ENCODE assay signal across 13 mouse cellular contexts in the genomic region with DNA sequence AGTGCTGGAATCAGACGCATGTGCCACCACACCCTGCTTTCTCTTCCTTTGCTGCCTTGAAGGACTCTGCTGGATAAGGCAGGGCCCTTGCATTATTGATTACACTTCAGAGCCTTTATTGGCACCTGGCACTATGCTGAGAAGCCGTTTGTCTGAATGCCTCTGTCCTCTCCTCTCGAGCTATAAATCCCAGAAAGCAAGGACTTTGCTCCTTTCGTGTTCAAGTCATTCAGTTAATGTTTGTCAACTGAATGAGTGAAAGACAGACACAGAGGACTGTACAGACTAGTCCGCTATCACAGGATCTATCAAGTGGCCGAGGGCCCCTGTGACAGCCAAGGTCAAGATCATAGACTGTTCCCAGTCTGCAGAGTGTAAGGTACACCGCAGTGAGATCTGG.
DNase-seq lines count a peak whose midpoint lies in the region; ATAC-seq and TF ChIP-seq lines count a peak whose summit lies in the region.
"Had no signal": no experiment of that assay in that cellular context is flagged by ENCODE, and none has a peak within 500 bp of the region (broad histone marks: within the 10 kb centered on the region; RNA-seq: fewer than 3 reads in every experiment).

No protein-coding gene starts in this region.

- no peaks in the 10 kb centered on the region; the same call in 1 of the 2 replicates for H3K36me3 ChIP-seq in heart, adult 2 months (ENCODE audit: control insufficient read depth, insufficient read depth, low read length)
- no peaks in the 10 kb centered on the region for H3K36me3 ChIP-seq in heart, embryonic 11.5 days (ENCODE audit: control insufficient read depth, insufficient read depth, low read length)
- H3K36me3 ChIP-seq in neural tube, embryonic 15.5 days: no peaks in the 10 kb centered on the region
- H3K36me3 ChIP-seq: embryonic facial prominence, embryonic 15.5 days; limb, embryonic 13.5 days had no signal

- peak overlapping the region; percentile 24; the same call in 1 of the 2 replicates for H3K27ac ChIP-seq in heart, adult 2 months
- no peak overlapping the region for H3K27ac ChIP-seq in heart, embryonic 11.5 days (ENCODE audit: low read depth, low read length)
- peak overlapping the region; percentile 41; the same call in 1 of the 2 replicates for H3K27ac ChIP-seq in neural tube, embryonic 15.5 days (replicated peaks)

- no peak overlapping the region for H3K4me2 ChIP-seq in heart, embryonic 11.5 days
- no peak overlapping the region for H3K4me2 ChIP-seq in neural tube, embryonic 15.5 days
- H3K4me2 ChIP-seq: embryonic facial prominence, embryonic 15.5 days; limb, embryonic 13.5 days had no signal

- no peak overlapping the region for H3K9ac ChIP-seq in heart, adult 2 months (ENCODE audit: low read depth, low read length)
- H3K9ac ChIP-seq in heart, embryonic 11.5 days (ENCODE audit: low read depth, low read length): no peak overlapping the region
- H3K9ac ChIP-seq in neural tube, embryonic 15.5 days (replicated peaks): no peak overlapping the region
- H3K9ac ChIP-seq: embryonic facial prominence, embryonic 15.5 days; forebrain, postnatal 0 days; limb, embryonic 13.5 days had no signal

- no peaks in the 10 kb centered on the region for H3K27me3 ChIP-seq in heart, adult 2 months (ENCODE audit: control insufficient read depth, insufficient read depth, low read length)
- H3K27me3 ChIP-seq in heart, embryonic 11.5 days (ENCODE audit: control insufficient read depth, insufficient read depth, low read length): no peaks in the 10 kb centered on the region
- H3K27me3 ChIP-seq in neural tube, embryonic 15.5 days (replicated peaks): no peaks in the 10 kb centered on the region
- H3K27me3 ChIP-seq: embryonic facial prominence, embryonic 15.5 days; limb, embryonic 13.5 days had no signal

- TF ChIP-seq POLR2A in heart, adult 2 months (IDR thresholded peaks at IDR 0.05; ENCODE audit: insufficient read depth, low read depth, low read length): no peak

- H3K9me3 ChIP-seq in heart, embryonic 11.5 days (replicated peaks; ENCODE audit: control insufficient read depth, low read length): no peaks in the 10 kb centered on the region
- H3K9me3 ChIP-seq in neural tube, embryonic 15.5 days (replicated peaks): no peaks in the 10 kb centered on the region
- H3K9me3 ChIP-seq: embryonic facial prominence, embryonic 15.5 days; limb, embryonic 13.5 days had no signal

- 82% methylated on average over 7 of the region's 7 CpGs for WGBS in heart, adult 2 months
- WGBS in heart, embryonic 11.5 days (ENCODE audit: insufficient replicate concordance): 78% methylated on average over 7 of the region's 7 CpGs
- WGBS in neural tube, embryonic 15.5 days: 55% methylated on average over 7 of the region's 7 CpGs

- no peak for TF ChIP-seq CTCF in heart, adult 2 months (IDR thresholded peaks at IDR 0.05)

- intact Hi-C loops in heart, adult 2 months (cut with DNase I): no loop called here

- peaks cover 3% of the 10 kb centered on the region for H3K79me2 ChIP-seq in heart, adult 2 months (replicated peaks; ENCODE audit: control insufficient read depth, insufficient read depth, low read length)

- ATAC-seq in heart, embryonic 11.5 days (replicated peaks; ENCODE audit: insufficient number of reproducible peaks, low FRiP score, low TSS enrichment): no peak
- no peak for ATAC-seq in neural tube, embryonic 15.5 days (ENCODE audit: low FRiP score)
- no peak for ATAC-seq in granulocyte monocyte progenitor cell, adult 5-6 weeks (replicated peaks; ENCODE audit: poor library complexity, severe bottlenecking)
- ATAC-seq: forebrain, postnatal 0 days had no signal

- H3K4me3 ChIP-seq in heart, adult 2 months: no peak overlapping the region
- no peak overlapping the region for H3K4me3 ChIP-seq in heart, embryonic 11.5 days (ENCODE audit: low read depth, low read length)
- H3K4me3 ChIP-seq in neural tube, embryonic 15.5 days (replicated peaks): no peak overlapping the region
- H3K4me3 ChIP-seq: embryonic facial prominence, embryonic 15.5 days; limb, embryonic 13.5 days had no signal

- DNase-seq in heart, adult 2 months: no peak
- DNase-seq in neural tube, embryonic 10.5 days (ENCODE audit: extremely low spot score, low spot score): no peak
- peak; percentile 28 to 39 for DNase-seq in kidney, postnatal 36 days
- no peak for DNase-seq in right cerebral cortex, postnatal 14 days
- DNase-seq: cerebellum, adult 9-10 months; forebrain, postnatal 0 days; lung, postnatal 10 days; midbrain, embryonic 14.5 days had no signal

- no peak for TF ChIP-seq EP300 in heart, adult 2 months (IDR thresholded peaks at IDR 0.05; ENCODE audit: insufficient read depth, low read depth, low read length)

- peaks cover 13% of the 10 kb centered on the region for H3K4me1 ChIP-seq in heart, adult 2 months (ENCODE audit: control insufficient read depth, insufficient read depth, low read length)
- peaks cover 7% of the 10 kb centered on the region; the same call in 1 of the 2 replicates for H3K4me1 ChIP-seq in heart, embryonic 11.5 days (ENCODE audit: control insufficient read depth, insufficient read depth, low read length)
- H3K4me1 ChIP-seq in neural tube, embryonic 15.5 days: peaks cover 29% of the 10 kb centered on the region

Comparison
In these comparisons a context has a peak if more than half of its experiments do, and no peak if none do; other contexts are left out.
1. DNase-seq: peak in kidney, postnatal 36 days (2 of 2); none in heart, adult 2 months (0 of 2), neural tube, embryonic 10.5 days (single experiment) and right cerebral cortex, postnatal 14 days (single experiment).